Mouse (Mus musculus) megakaryocyte, embryonic 14.5 days (primary cell): ENCODE data around the gene Snx25.
"Not testable (repeated sequence)": the region's sequence is repeated elsewhere in the genome, so short reads cannot be mapped to it uniquely, and the experiment has no call there.

Source experiments
- FLI1 ChIP-seq: IDR thresholded peaks from 2 replicates; pipeline ENCODE4 v1.6.1; 2012; ENCODE audit warnings: low read length, inconsistent platforms, mixed read lengths
- GATA1 ChIP-seq: IDR thresholded peaks from 3 replicates; pipeline ENCODE4 v1.6.1; 2012; ENCODE audit warnings: mixed read lengths, low read length, inconsistent platforms, borderline replicate concordance

- TF ChIP-seq GATA1, FLI1: not testable (repeated sequence)
These were observed 16.4 kb downstream of the Snx25 start for GRCm38 (mm10) chr8:46135546-46135945.
